Comparison of ENCODE assay signal across 13 mouse cellular contexts in genomic region chr9:43114833-43115232, GRCm38 (mm10). TPM values are rescaled to one million over a fixed set of nuclear protein-coding genes. Genes with fewer than 3 reads are reported as not detected.
DNase-seq lines count a peak whose midpoint lies in the region; ATAC-seq and TF ChIP-seq lines count a peak whose summit lies in the region.
"Had no signal": no experiment of that assay in that cellular context is flagged by ENCODE, and none has a peak within 500 bp of the region (broad histone marks: within the 10 kb centered on the region; RNA-seq: fewer than 3 reads in every experiment).

No protein-coding gene starts in this region.

- no peak for ATAC-seq in intestine, embryonic 14.5 days (replicated peaks; ENCODE audit: low FRiP score, low TSS enrichment, low read depth)
- ATAC-seq in intestine, postnatal 0 days, result no peak
- ATAC-seq in liver, embryonic 15.5 days (ENCODE audit: insufficient read depth), result no peak
- no peak for ATAC-seq in liver, postnatal 0 days
- ATAC-seq: inflammation-experienced regulatory T-cells, adult 6 months had no signal

- H3K4me1 ChIP-seq in heart, embryonic 10.5 days, result peaks cover 10% of the 10 kb centered on the region
- peaks cover 11% of the 10 kb centered on the region for H3K4me1 ChIP-seq in intestine, embryonic 14.5 days (replicated peaks; ENCODE audit: control insufficient read depth, insufficient read depth, low read length)
- H3K4me1 ChIP-seq in intestine, postnatal 0 days (replicated peaks; ENCODE audit: control insufficient read depth, insufficient read depth, low read length), result peaks cover 4% of the 10 kb centered on the region; the same call in 1 of the 2 replicates
- H3K4me1 ChIP-seq in liver, embryonic 15.5 days (replicated peaks), result peaks cover 30% of the 10 kb centered on the region
- H3K4me1 ChIP-seq in liver, postnatal 0 days (ENCODE audit: insufficient read depth), result peaks cover 16% of the 10 kb centered on the region

- H3K36me3 ChIP-seq in heart, embryonic 10.5 days, result peaks cover 17% of the 10 kb centered on the region
- peaks cover 13% of the 10 kb centered on the region; the same call in 1 of the 2 replicates for H3K36me3 ChIP-seq in intestine, embryonic 14.5 days (ENCODE audit: control insufficient read depth, insufficient read depth, low read length)
- H3K36me3 ChIP-seq in intestine, postnatal 0 days (ENCODE audit: control insufficient read depth, insufficient read depth), result peaks cover 5% of the 10 kb centered on the region; the same call in 1 of the 2 replicates
- no peaks in the 10 kb centered on the region for H3K36me3 ChIP-seq in liver, embryonic 15.5 days (replicated peaks)
- H3K36me3 ChIP-seq in liver, postnatal 0 days (replicated peaks; ENCODE audit: insufficient read depth, low read length), result no peaks in the 10 kb centered on the region

- 91% methylated on average over 4 of the region's 4 CpGs for WGBS in heart, embryonic 10.5 days
- 72% methylated on average over 4 of the region's 4 CpGs for WGBS in intestine, embryonic 14.5 days
- 65% methylated on average over 4 of the region's 4 CpGs for WGBS in intestine, postnatal 0 days
- WGBS in liver, embryonic 15.5 days (ENCODE audit: insufficient replicate concordance), result 77% methylated on average over 4 of the region's 4 CpGs
- WGBS in liver, postnatal 0 days (ENCODE audit: insufficient replicate concordance), result 79% methylated on average over 4 of the region's 4 CpGs

- no peaks in the 10 kb centered on the region for H3K9me3 ChIP-seq in heart, embryonic 10.5 days
- H3K9me3 ChIP-seq in intestine, embryonic 14.5 days (ENCODE audit: control insufficient read depth, low read length), result no peaks in the 10 kb centered on the region
- H3K9me3 ChIP-seq in intestine, postnatal 0 days (ENCODE audit: control insufficient read depth), result no peaks in the 10 kb centered on the region
- H3K9me3 ChIP-seq in liver, embryonic 15.5 days (replicated peaks), result no peaks in the 10 kb centered on the region
- H3K9me3 ChIP-seq in liver, postnatal 0 days (ENCODE audit: low read length), result no peaks in the 10 kb centered on the region

- peak; percentile 13 for DNase-seq in heart, adult 11 months
- no peak for DNase-seq in heart, embryonic 10.5 days (ENCODE audit: low spot score)
- DNase-seq in intestine, embryonic 14.5 days (ENCODE audit: low spot score), result no peak
- DNase-seq in liver, postnatal 0 days, result no peak
- peak; percentile 69 for DNase-seq in adipocyte (ENCODE audit: low spot score)
- DNase-seq in urinary bladder, postnatal 25 days (ENCODE audit: low spot score), result no peak
- DNase-seq: adrenal gland, adult 8-10 months; B cell, adult 2 months; cerebellum, adult 9-11 months; thymus, adult 2 months had no signal

- no peak overlapping the region for H3K27ac ChIP-seq in heart, embryonic 10.5 days
- no peak overlapping the region for H3K27ac ChIP-seq in intestine, embryonic 14.5 days (ENCODE audit: low read depth)
- H3K27ac ChIP-seq in intestine, postnatal 0 days (ENCODE audit: low read depth, low read length), result no peak overlapping the region
- H3K27ac ChIP-seq in liver, embryonic 15.5 days (replicated peaks), result no peak overlapping the region
- H3K27ac ChIP-seq in liver, postnatal 0 days (ENCODE audit: low read depth), result no peak overlapping the region; the same call in 1 of the 2 replicates

- TF ChIP-seq EP300 in liver, postnatal 0 days (IDR thresholded peaks at IDR 0.05; ENCODE audit: low read depth), result no peak

- no peak overlapping the region for H3K4me3 ChIP-seq in heart, embryonic 10.5 days
- H3K4me3 ChIP-seq in intestine, embryonic 14.5 days (ENCODE audit: low read depth, low read length), result no peak overlapping the region
- no peak overlapping the region for H3K4me3 ChIP-seq in intestine, postnatal 0 days (ENCODE audit: low read depth, low read length)
- H3K4me3 ChIP-seq in liver, embryonic 15.5 days (replicated peaks), result no peak overlapping the region
- H3K4me3 ChIP-seq in liver, postnatal 0 days (ENCODE audit: low read depth, low read length), result no peak overlapping the region

- peak overlapping the region; percentile 65; the same call in 1 of the 2 replicates for H3K4me2 ChIP-seq in intestine, embryonic 14.5 days (ENCODE audit: low read length)
- H3K4me2 ChIP-seq in intestine, postnatal 0 days (replicated peaks; ENCODE audit: low read depth), result no peak overlapping the region
- peak overlapping the region; percentile 91; the same call in 1 of the 2 replicates for H3K4me2 ChIP-seq in liver, embryonic 15.5 days
- no peak overlapping the region for H3K4me2 ChIP-seq in liver, postnatal 0 days (ENCODE audit: low read depth, low read length)

- no peaks in the 10 kb centered on the region for H3K27me3 ChIP-seq in heart, embryonic 10.5 days (ENCODE audit: insufficient read depth, poor library complexity, severe bottlenecking)
- H3K27me3 ChIP-seq in intestine, embryonic 14.5 days (replicated peaks; ENCODE audit: control insufficient read depth, insufficient read depth, low read length), result no peaks in the 10 kb centered on the region
- peaks cover 10% of the 10 kb centered on the region; the same call in 1 of the 2 replicates for H3K27me3 ChIP-seq in intestine, postnatal 0 days (replicated peaks; ENCODE audit: control insufficient read depth, insufficient read depth, low read length)
- peaks cover 95% of the 10 kb centered on the region for H3K27me3 ChIP-seq in liver, embryonic 15.5 days
- peaks cover 10% of the 10 kb centered on the region; the same call in 1 of the 2 replicates for H3K27me3 ChIP-seq in liver, postnatal 0 days (ENCODE audit: insufficient read depth, low read length)

- H3K9ac ChIP-seq in intestine, embryonic 14.5 days (ENCODE audit: low read length), result no peak overlapping the region
- no peak overlapping the region for H3K9ac ChIP-seq in intestine, postnatal 0 days (ENCODE audit: low read depth, low read length)
- no peak overlapping the region for H3K9ac ChIP-seq in liver, embryonic 15.5 days
- no peak overlapping the region for H3K9ac ChIP-seq in liver, postnatal 0 days (replicated peaks)

- TF ChIP-seq CTCF in intestine, postnatal 0 days (IDR thresholded peaks at IDR 0.05; ENCODE audit: low read depth), result no peak
- TF ChIP-seq CTCF in liver, postnatal 0 days (IDR thresholded peaks at IDR 0.05; ENCODE audit: low read depth), result no peak

RNA-seq across cellular contexts. Expression of gene Tmem136, which starts 1.5 kb away (rescaled TPM):
- 11.2 and 15.7 TPM in 2 replicates for polyA plus RNA-seq in heart, embryonic 10.5 days (2016; fragmentation: Nextera tagmentation; extraction: Ambion mirVana)
- polyA plus RNA-seq in intestine, embryonic 14.5 days (2014; fragmentation: Nextera tagmentation; extraction: Ambion mirVana), result 5.8 and 6.7 TPM in 2 replicates
- polyA plus RNA-seq in intestine, postnatal 0 days (2015; fragmentation: Nextera tagmentation; extraction: Ambion mirVana), result 1.4 and 1.6 TPM in 2 replicates
- 0.76 and 1.0 TPM in 2 replicates for polyA plus RNA-seq in liver, embryonic 15.5 days (2015; fragmentation: Nextera tagmentation; extraction: Ambion mirVana)
- 0.44 and 0.92 TPM in 2 replicates for polyA plus RNA-seq in liver, postnatal 0 days (2015; fragmentation: Nextera tagmentation; extraction: Ambion mirVana)

RNA-seq across cellular contexts. Expression of gene Arhgef12, which starts 7.8 kb away (rescaled TPM):
- polyA plus RNA-seq in heart, embryonic 10.5 days (2016; fragmentation: Nextera tagmentation; extraction: Ambion mirVana), result 10.2 and 11.3 TPM in 2 replicates
- 15.9 and 16.5 TPM in 2 replicates for polyA plus RNA-seq in intestine, embryonic 14.5 days (2014; fragmentation: Nextera tagmentation; extraction: Ambion mirVana)
- polyA plus RNA-seq in intestine, postnatal 0 days (2015; fragmentation: Nextera tagmentation; extraction: Ambion mirVana), result 3.9 and 4.9 TPM in 2 replicates
- 6.1 and 8.5 TPM in 2 replicates for polyA plus RNA-seq in liver, embryonic 15.5 days (2015; fragmentation: Nextera tagmentation; extraction: Ambion mirVana)
- polyA plus RNA-seq in liver, postnatal 0 days (2015; fragmentation: Nextera tagmentation; extraction: Ambion mirVana), result 4.3 and 4.8 TPM in 2 replicates

Comparison
In these comparisons a context has a peak if more than half of its experiments do, and no peak if none do; other contexts are left out.
1. DNase-seq: peak in heart, adult 11 months (single experiment) and adipocyte (single experiment); none in heart, embryonic 10.5 days (single experiment), intestine, embryonic 14.5 days (single experiment), liver, postnatal 0 days (single experiment) and urinary bladder, postnatal 25 days (single experiment).
2. H3K4me2 ChIP-seq: peak in intestine, embryonic 14.5 days (single experiment) and liver, embryonic 15.5 days (single experiment); none in intestine, postnatal 0 days (single experiment) and liver, postnatal 0 days (single experiment).